Mouse (Mus musculus) right cerebral cortex, postnatal 4 days (tissue): Measurements from ENCODE around the gene H2afv.

Source experiments
- DNase-seq: peaks from one replicate; pipeline ENCODE4 v3.0.0-alpha.2; 2022

Gene H2afv

GRCm38 (mm10) chr11:6444077-6444853 is at the start of gene H2afv:
TSS of gene H2afv (minus strand) at chr11:6444443.
- DNase-seq = peak; percentile 100

GRCm38 (mm10) chr11:6489691-6490503 is 45.7 kb upstream of the H2afv start:
- DNase-seq = no peak

- DNase-seq = no peak
Measured at GRCm38 (mm10) chr11:6489257-6489656, 45.0 kb upstream of the H2afv start.

- DNase-seq = no peak
Measured at GRCm38 (mm10) chr11:6488041-6488684, 43.9 kb upstream of the H2afv start.

DNA sequence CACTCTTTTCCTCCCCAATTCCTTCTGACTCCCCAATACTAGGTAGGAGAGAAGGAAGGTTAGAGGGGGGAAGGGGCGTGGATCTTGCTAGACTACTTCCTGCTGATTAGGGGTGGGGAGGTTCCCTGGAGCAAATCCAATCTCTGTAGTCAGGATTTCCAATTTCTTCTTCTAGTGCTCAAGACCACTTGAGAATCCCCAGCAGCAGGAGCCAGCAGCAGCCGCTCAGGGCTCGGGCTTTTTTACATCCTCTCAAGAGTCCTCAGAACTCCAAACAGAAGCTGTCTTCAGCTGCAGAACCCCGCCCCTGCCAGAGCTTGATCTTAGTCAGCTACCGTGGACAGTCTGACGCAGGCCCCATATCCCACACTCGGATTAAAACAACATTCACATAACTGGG is 43.3 kb upstream of the H2afv start:
- no peak for DNase-seq

GRCm38 (mm10) chr11:6486916-6487315 is 42.7 kb upstream of the H2afv start:
- no peak for DNase-seq

DNA sequence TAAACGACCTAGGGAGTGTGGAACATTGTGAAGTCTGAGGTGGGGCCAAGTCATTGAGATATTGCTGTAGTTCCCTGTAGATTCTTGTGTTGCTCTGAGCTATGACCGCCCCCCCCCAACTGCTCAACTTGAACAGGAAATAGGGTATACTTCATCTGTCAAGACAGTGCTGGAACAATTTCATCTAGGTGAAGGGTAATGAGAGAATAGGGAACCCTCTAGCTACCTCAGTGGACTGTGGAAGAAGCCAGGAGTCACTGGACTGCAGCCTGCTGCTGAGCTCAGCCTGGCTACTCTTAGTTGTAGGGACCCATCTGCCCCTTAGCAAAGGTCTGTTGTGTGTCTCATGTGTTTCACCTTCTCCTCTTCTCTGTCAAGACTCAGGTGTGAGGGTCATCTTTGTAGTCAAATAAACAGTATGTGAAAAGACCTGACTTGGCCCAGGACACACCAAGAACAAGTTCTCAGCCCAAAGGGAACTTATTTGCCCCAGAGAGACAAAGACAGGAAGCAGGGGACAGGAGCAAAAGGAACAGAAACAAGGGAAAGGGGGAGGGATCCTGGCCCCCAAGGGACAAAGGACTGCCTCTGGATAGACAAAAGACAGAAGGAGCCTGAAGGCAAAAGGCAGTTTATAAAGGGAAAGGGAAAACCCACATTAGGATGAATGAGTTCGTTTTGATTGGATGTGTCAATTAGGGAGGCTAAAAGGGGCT is 40.2 kb upstream of the H2afv start:
- DNase-seq = no peak

- no peak for DNase-seq
Measured at GRCm38 (mm10) chr11:6483103-6483502, 38.9 kb upstream of the H2afv start.

- DNase-seq = no peak
Measured at GRCm38 (mm10) chr11:6481669-6482185, 37.5 kb upstream of the H2afv start.

DNA sequence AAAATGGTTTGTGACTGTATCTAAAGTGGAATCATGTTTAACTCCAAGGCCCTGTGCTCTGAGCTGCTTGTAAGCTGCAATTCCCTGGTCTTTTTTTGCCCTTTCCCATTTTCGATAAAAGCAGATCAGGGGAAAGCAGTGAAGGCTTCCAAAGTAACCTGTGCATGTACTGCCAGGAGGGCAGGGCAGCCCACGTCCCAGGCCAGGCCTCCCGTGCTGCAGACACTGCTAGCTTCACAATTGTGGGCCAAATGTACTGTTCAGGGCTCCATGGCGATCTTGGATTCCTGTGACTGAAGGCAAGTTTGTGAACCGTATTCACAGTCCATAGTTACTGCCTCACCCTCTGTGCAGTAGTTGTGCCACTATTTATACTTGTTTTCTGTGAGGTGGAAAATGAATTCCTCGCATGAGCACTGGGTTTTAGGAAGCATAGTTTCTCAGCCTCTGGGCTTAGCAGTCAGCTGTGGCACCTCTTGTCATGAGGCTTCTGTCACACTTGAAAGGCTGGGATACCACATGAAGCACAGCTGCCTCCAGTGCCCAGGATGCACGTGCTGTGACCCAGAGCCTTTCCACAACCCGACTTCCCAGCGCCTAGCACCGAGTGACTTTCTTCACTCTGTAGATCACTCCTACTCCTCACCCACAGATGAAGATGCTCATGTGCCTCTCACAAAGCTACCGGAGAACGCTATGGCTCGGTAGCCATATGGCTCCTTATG is 36.6 kb upstream of the H2afv start:
- DNase-seq = no peak

DNA sequence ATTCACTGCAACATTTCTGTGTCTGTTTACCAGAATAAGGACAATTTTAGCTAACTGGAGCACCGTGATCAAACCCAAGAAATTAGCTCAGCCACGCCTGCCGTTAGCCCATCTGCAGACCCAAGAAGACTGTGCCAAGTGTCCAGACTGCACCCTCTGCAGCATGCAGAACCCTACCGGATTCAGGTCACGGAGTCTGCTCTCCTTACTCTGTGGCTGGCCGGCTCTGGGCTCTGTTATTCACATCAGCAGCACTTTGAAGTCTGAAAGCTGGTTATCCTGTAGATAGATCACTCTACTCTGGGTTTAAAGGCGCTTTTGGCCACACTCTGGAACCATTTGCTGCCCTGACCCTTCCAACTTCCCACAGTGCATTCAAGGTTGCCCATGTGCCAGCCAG is 35.9 kb upstream of the H2afv start:
- DNase-seq = no peak

GRCm38 (mm10) chr11:6479231-6479630 is 35.0 kb upstream of the H2afv start:
- DNase-seq = no peak

GRCm38 (mm10) chr11:6477350-6477749 is 33.1 kb upstream of the H2afv start:
- no peak for DNase-seq

DNA sequence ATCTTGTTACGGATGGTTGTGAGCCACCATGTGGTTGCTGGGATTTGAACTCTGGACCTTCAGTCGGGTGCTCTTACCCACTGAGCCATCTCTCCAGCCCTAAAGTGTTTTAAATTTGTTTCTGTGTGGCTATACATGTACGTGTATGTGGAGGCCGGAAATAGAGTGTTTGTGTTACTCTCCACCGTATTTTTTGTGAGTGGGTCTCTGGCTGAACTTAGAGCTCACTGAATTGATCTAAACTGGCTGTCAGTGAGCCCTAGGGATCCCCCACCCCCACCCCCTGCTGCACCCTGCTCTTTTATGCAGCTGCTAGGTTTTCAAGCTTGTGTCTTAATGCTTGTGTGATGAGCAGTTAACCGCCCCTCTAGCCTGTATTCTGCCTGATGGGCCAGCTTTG is 32.6 kb upstream of the H2afv start:
- DNase-seq = no peak

DNA sequence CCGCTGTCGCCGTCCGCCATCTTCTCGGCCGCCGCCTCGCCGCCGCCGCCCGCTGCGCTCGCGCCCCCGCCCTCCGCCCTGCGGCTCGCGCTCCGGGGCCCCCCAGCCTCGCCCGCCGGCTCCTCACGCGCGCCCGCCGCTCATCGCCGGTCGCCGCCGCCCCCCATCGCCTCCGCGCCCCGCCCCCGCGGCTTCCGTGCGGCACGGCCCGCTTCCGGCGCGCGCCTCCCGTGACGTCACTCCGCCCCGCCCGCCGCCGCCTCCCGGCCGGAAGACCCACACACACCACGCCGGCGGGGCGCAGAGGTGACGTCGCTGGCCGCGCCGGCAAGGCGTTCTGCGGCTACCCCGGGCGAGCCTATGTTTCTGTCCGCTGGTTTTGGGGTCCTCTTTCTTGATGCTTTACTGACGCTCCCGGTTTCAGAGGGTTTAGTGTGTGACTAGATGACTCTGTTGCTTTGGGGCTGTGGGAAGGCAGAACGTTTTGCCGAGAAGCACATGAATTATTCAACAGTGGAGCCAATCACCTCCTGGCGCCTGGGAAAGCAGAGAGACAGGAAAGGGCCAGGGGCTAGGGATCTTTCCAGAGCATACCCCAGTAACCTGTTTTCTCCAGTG is 31.7 kb upstream of the H2afv start, which contains the start of gene Purb:
TSS of gene Purb (minus strand) at position 51 of the 618 bp plus-strand sequence.
- DNase-seq = peak; percentile 95

- peak; percentile 52 for DNase-seq
Measured at GRCm38 (mm10) chr11:6474874-6475731, 30.9 kb upstream of the H2afv start.

DNA sequence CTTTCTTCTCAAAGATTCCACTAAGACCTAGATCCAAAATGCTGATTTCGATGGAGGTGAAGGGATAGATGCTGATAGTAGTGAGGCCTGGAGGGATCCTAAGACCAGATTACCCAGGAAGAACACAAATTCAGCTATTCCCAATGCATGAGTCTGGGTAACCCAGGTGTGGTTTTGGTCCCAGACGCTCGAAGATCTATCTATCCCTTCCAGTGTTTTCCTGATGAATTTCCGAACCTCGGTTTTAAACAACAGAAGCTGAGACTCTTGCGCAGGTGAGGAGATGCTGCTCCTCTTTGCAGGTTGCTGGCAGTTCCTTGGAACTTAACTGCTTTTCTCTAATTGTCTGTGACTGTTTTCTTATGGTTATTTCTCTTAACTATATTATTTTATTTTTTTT is 30.1 kb upstream of the H2afv start:
- DNase-seq = no peak

DNA sequence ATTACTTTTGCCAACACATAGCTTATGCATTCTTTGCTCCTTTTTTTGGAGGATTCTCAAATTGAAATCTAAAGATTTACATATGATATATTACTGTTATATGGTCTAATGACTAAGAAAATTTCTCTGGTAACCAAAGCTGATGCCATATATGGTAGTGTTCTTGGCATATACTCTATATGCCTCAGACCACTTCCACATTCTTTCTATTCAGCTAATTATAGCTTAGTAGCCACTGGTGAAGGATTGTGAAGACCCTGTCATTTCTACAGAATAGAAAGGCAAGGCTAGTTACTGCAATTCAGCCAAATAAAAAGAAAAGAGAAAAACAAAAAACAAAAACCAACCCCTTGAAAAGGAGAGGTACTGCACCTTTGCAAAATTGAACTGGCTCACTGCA is 27.8 kb upstream of the H2afv start:
- no peak for DNase-seq

DNA sequence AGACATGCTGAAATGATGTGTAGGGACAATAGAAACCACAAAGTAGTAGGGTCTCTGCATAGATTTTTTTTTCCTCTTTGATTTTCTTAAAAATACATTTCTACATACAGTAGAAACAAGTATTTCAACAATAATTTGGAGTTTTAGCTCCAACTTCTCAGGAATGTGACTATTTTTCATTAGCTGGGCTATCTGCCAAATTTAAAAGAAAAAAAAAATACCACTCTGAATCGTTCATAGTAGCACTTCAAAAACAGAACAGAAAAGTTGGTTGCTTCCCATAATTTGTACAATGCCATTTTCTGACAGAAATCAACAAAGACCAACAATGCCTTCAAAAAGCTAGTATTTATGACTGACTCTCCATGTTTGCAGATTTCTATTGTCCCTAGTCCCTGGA is 27.2 kb upstream of the H2afv start:
- DNase-seq = no peak

GRCm38 (mm10) chr11:6471054-6471453 is 26.8 kb upstream of the H2afv start:
- no peak for DNase-seq

- DNase-seq = no peak
Measured at GRCm38 (mm10) chr11:6468541-6468940, 24.3 kb upstream of the H2afv start.
